Mouse (Mus musculus) kidney, postnatal 14 days (tissue): Measurements from ENCODE around the gene Med25.
"Not testable (repeated sequence)": the region's sequence is repeated elsewhere in the genome, so short reads cannot be mapped to it uniquely, and the experiment has no call there.

Experiments used
- DNase-seq: peaks from one replicate; pipeline ENCODE4 v3.0.0; 2022; ENCODE audit warnings: mixed read lengths

Med25 gene

DNA sequence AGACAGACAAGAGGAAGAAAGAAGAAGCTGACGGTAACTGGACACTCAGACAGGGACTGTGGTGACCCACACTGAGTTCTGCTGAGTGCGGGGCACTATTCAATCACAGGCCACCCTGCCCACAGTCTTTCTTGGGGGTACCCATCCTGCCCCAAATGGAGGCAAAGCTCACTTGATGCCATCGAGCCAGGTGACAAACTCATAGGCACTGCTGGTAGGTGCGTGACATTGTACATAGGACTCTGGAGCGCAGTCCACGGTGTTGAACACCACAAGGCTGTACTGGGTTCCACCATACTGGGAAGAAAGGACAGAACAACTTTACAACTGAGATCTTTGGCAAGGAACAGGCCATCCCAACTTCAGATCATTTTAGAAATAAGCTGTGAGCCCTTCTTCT lies 901 bp downstream of the Med25 start:
- peak; percentile 31 for DNase-seq

DNA sequence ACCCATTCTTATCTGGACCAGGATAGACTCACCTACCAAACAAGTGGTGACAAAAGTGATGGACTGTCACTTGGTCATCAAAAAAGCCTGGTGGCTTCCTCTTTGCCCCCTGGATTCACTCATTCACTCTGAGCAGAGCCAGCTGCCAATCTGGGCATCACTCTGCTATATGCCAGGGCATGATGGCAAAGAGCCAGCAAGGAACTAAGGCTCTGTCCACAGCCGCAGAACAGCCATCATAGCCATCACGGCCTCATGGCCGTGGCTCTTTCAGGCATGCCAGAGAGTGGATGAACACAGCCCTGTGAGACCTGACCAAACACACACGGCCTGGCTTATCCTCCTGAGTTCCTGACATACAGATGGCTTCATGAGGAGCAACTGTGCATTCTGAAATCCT lies 1.8 kb downstream of the Med25 start:
- no peak for DNase-seq

DNA sequence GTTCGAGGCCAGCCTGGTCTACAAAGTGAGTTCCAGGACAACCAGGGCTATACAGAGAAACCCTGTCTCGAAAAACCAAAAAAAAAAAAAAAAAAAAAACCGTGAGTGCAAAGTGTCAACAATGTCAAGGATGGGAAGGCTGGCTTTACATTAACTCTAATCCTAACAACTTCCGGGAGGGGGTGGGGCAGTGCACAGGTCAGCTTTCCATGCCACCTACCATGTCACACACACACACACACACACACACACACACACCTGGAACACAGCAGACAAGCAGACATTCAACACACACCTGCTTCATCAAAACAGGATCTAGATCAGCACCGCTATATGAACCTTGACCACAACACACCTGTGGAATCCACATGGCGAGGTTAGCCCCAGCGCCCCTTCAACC lies 2.3 kb downstream of the Med25 start:
- DNase-seq = no peak

DNA sequence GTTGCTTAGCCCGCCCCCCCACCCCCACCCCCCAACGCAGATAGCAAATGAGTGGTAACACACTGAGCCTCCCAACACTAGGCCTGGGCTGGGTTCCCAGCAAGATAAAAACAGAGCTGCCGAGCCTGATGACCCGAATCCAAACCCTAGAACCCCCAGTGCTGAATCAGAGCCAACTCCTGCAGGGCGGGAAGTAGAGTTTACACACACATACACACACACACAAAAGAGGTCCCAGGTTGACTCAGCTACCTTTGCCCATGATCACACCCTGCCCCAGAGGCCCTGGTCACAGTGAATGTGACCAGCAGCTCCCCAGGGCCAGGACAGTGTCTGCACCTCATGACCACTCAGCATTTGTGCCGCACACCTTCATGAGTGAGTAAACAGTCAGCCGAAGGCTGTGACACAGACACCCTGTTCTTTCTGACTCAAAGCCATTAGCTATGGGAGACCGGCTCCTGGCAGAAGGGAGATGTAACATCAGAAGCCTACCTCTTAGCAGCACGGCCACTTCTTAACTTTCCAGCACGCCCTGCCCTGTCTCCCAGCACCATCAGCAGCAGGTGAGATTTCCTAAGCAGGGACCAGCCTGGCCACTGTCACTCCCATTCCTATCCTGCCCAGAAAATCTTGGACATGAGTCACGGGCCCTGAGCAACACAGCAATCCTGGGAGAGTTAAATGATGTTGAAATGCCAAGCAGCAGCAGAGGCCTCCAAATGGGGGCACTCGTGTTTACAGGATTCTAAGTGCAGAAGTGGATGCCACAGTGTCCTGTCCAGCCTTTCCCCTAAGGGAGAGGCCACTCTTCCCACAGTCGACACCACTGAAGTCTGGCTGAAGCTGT lies 4.0 kb downstream of the Med25 start:
- DNase-seq = no peak

DNA sequence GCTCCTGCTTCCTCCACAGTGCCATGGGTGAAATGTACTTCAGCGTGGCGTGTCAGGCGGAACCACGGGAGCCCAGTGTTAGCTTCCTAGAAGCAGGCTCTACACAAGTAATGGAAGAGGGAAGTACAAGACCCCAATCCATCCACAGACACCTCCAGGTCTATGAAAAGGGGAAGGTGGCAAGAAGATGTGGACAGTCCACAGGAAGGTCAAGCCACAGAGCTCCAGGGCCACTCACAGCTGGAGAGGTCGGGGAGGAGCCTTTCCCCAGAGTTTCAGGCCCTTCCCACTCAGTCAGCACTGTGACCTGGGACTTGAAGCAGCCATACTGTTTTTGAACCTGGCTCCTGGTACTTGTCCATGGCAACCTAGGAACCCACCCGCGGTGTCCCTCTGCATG lies 5.5 kb downstream of the Med25 start:
- DNase-seq = no peak

DNA sequence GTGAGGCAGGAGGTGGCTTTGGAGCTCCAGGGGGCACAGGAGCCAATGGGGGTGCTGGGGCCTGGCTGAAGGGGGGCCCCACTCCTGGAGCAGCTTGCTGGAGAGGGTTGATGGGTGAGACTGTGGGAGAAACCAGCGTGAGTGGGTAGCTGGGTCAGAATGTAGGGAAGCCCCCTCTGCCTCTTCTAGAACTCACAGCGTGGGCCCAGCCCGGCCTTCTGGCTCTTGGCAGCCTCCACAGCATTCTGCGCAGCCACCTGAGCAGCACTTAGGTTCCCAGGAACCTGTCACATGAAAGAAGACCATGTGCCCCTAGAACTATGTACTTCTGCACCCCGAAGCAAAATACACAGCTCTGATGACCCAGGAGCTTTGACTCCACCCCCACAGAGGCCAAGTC lies 7.9 kb downstream of the Med25 start:
- no peak for DNase-seq

DNA sequence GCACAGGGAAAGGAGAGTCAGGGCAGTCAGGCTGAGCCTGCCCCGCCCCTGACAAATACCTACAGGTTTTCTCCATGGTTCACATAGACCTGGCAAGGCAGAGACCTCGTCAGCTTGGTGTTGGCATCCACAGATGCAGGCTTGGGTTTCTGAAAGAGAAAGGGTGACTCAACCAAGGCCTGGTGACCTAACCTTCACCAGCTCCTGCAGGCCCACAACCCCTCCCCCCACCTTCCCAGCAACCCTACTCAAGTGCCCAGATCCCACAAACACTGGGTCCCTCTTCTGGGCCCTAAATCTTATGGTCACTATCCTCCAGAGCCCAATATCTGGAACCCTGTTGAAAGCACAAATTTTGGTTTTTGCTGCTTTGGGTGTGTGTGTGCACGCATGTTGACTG lies 9.5 kb downstream of the Med25 start:
- no peak for DNase-seq

DNA sequence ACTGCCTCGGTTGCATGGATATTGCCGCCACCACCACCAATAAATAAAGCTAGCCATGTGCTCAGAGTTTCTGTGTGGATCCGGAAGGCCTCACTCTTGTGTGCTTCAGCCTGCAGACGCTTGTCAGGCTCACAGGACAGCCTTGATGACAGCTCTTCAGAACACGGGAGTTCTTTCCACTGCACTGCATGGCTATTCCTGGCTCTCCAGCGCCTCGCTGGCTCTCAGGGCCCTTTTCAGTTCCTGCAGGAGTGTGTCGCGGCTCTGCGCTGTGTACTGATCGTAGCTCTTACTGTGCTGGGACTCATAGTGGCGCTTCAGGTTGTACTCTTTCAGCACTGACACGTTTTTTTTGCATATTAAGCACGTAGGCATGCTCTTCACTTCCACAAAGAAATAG lies 14.7 kb downstream of the Med25 start:
- DNase-seq = no peak

DNA sequence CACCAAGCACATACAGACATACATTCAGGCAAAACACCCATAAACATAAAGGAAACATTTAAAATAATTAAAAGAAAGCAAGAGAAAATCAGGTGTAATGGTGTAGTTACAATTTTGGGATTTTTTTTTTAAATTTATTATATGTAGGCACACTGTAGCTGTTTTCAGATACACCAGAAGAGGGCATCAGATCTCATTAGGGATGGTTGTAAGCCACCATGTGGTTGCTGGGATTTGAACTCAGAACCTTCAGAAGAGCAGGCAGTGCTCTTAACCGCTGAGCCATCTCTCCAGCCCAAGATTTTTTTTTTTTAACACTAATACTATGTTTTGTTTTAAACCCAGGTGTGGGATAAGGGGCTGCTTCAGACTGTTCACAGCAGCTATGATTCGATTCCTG lies 20.7 kb downstream of the Med25 start:
- DNase-seq = not testable (repeated sequence)

DNA sequence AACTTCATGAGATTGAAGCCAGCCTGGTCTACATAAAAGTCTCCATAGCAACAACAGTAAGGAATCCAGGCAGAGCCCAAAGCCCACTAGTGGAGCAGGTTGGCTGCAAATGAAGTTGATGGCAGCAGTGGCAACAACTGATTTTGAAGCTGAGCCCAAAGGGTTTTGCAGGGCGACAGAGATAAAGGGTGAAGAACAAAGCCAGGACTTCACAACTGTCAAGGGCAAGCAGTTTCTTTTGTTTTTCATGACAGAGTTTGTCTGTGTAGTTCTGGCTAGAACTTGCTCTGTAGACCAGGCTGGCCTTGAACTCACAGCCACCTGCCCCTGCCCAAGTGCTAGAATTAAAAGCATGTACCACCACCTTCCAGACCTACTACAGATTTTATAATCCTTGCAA lies 21.3 kb downstream of the Med25 start:
- DNase-seq = no peak

DNA sequence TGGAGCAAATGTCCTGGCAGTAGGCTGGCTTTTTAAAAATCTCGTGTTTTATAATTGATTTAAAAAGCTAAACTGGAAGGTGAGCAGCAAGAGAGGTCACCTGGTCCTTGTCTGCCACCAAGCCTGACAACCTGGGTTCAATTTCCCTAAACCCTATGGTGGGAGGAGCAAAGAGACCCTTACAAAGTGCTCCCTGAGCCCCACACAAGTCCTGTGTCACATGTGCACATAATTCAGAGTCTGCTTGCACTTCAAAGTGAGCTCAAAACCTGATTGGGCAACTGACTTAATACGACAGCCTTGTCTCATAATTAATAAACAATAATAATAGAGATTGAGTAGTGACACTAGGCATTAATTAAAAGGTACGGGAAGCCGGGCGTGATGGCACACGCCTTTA lies 21.9 kb downstream of the Med25 start:
- no peak for DNase-seq

DNA sequence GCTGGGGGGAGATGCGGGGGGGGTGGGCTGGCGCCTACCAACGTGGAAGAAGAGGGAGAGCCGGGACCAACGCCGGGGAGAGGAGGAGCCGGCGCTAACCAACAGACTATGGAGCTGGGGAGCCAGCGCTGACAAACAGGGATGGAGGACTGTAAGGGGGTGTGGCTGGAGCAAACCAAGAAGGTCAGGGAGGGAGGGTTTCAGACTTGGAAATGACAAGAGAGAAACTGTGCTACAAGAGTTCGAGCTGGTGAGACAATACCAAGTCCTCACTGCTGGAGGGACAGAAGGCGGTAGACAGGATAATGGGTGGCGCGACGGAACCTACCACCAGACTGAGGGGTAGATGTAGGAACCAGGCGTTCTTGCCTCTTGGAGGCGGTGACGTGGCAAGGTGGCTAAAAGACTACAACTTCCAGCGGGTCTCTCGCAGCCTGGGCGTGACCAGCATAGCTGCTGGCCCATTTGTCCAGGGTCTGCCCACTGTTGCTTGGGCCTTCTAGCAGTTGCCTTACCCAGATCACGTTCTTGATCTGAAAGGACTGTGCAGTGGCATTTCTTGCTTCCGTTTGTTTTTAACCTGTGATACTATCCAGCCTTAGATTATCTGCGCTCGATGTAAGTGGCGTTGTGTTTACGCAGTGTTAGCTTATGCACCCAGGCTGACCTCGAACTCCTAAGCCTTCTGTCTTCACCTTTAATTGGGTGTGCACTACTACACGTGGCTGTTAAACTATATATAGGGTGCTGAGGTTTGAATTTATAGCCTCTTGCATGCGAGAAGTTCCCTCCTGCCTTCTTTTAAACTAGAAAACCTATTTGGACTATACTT lies 22.6 kb downstream of the Med25 start, which contains the start of gene Ptov1:
TSS of gene Ptov1 (minus strand) at position 92 of the 832 bp plus-strand sequence.
- peak; percentile 95 for DNase-seq

DNA sequence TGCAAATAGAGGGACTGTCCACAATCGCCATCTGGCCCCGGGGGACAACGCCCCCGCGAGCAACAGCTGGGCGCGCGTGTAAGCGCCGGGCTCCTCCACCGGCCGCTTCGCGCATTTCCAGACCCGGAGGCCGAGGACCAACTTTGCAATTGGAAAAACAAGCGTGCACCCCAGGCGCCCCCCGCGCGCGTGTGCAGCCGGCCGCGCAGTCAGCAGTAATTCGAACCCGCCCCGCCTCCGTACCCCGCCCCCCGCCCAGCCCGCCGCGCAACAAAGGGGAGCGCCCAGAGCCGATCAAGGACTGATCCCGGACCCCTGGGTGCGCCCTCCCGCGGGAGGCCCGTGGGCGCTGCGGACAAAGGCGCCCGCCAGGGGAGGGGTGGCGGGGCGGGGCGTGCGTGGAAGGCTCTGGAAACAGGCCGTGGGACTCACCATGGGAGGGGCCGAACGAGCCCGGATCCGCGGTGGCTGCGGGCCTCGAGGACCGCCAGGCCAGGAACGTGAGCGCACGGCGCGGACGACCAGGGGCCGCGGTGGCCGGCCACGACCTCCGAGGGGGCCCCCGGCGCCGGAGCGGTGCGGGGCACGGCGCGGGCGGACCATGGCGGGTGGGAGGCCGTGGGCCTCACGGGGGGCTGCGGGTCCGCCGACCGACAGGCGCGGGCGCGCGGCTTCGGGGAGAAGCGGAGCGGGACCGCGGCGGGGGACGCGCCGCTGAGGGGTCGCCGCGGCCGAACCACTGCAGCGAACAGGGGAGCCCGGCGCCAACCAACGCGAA lies 23.4 kb downstream of the Med25 start:
- DNase-seq = peak; percentile 85

DNA sequence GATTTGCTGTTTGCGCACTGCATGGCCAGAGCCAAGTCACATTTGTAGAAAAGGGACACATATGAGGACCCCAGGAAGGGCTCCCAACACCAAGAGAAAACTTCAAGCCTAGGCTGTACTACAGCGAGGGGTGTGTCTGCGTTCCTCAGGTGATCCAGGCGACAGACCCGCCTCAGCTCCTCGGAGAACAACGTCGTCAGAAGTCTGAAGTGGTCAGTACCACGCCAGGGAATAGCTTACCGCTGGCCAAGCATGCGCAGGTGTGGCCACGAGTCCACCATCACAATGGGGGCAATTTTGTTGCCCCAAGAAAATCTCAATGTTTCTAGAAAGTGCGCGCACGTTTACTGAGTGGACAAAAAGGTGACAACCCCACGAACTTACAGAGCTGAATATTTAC lies 24.0 kb downstream of the Med25 start:
- peak; percentile 50 for DNase-seq

DNA sequence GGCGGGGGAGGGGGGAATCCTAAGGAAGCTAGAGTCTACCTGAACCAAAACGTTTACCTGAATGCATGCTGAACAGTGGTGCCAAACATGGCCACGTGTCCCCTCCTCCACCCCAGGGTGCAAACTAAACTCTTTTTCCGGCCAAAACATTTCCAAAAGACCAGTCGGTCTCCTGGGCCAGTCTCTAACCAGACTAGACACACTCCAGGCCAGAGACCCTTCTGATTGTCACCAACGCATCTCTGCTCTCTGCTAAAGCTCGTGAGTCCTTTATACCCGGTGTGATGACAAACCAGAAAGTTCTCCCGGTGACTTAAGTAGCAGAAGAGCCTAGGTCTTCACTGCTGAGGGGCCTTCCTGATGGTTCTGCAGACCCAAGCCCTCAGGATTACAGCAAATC lies 24.7 kb downstream of the Med25 start:
- DNase-seq = no peak

DNA sequence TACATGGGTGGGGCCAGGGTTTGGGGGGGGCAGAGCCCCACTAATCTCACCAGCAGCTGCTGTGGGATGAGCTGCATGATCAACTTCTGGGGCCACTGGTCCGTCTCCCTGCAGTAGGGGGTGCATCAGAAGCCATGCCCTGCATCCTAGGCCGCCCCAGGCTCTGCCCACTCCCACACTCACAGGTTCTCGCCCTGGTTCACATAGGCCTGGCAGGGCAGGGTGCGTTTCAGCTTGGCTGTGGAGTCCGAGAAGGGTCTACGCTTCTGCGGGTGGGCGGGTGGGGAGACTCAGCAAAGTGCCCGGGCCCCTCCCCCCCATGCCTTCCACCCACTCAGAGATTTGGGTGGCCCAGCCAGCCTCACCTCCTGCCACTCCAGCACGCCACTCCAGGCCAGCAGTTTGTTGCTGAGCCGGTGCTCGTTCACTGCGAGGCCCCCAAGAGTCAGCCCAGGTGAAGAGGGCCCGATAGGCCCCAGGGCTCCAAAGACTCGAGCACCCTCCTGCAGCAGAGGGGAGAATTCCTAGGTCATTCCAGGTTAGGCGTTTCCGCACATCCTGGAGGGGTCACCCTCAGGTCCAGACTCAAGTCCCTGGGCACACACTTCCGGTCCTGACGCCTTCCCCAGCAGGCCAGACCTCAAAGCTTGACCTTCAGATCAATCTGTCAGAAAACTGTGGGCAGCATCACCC lies 25.4 kb downstream of the Med25 start:
- DNase-seq = no peak

DNA sequence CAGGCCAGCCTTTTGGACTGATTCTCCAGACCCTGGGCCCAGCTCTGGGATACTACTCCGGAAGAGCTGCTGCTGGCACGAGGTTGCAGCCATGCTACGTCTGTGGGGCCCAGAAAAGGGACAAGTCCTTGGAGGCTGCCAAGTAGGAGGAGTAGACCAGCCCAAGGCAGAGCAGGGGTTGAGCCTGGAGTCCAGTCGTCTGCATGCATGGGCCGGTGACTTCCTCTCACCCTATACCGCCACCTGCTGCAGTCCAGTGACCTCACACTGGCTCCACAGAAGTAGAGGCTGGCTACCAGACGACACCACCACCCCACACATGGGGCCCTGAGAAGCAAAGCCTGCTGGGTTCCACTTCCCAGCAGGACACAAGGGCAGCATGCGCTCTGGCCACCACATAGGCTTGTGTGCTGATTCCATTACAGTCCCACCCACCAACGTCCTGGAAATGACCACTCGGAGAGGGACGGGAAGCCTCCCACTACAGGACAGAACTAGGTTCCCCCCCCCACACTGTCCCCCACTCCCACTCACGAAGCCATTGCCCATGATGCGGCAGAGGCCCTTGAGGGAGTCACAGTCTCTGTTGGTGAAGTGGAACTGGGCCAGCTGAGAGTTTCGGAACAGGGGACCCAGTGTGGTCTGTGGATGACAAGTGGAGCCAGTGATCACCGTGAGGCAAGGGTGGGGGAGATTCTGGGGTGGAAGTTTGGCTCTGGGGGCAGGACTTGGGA lies 26.1 kb downstream of the Med25 start:
- DNase-seq = peak; percentile 77

DNA sequence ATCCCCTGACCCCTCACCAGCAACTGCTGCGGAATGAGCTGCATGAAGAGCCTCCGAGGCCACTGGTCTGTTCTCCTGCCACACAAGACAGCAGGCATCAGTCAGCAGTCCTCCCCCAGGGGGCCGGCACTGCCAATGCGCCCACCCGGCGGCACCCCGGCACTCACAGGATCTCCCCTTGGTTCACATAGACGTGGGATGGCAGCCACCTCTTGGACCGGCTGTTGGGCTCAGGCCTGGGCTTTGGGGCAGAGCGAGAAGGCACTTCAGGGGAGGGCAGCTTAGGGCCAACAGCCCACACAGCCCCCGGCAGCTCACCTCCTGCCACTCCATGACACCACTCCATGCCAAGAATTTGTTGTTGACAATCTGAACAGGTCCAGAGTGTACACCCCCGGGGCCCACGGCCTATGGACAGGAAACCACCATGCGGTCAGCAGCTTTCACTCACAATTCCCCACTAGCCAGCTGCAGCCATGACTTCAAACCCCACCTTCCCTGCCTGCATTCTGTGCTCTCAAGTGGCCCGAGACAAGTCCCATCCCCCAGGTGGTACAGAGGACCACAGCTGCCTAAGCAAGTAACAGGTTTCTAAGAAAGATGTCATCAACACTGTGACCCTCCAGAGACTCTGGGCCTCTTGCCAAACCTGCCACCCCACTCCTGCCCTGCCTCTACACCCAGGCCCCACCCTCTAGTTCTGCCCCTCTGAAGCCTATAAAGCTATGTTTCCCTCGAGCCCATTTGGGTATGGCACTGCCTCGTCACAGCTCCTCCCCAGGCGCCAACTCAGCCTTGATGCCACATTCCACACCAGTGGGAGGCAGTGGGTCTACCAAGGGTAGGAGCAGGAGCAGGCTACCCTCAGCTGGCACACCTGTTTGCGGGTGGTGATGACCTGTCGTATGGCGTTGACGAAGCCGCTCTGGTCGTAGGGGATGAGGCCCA lies 27.6 kb downstream of the Med25 start:
- DNase-seq = no peak

DNA sequence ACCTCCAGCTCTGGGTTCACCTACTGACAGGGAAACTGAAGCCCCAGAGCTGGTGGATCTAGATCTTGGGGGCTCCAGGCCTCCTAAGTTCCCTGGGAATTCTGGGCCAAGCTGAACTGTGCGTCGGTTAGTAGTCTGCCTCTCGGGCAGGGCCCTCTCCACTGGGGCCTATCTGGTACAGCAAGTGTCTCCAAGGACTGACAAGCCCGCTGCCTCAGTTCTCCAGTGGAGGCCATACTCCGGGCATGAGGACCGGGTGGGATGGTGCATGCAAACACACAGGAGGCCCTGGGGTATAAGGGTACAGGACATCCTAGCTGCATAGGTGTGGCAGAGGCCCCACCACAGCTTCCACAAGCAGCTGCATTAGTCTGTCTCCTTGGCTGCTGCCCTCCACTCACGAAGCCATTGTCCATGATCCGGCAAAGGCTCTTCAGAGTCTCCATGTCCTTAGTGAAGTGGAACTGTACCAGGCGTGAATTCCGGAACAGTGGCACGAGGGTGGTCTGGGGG lies 28.5 kb downstream of the Med25 start:
- DNase-seq = no peak

DNA sequence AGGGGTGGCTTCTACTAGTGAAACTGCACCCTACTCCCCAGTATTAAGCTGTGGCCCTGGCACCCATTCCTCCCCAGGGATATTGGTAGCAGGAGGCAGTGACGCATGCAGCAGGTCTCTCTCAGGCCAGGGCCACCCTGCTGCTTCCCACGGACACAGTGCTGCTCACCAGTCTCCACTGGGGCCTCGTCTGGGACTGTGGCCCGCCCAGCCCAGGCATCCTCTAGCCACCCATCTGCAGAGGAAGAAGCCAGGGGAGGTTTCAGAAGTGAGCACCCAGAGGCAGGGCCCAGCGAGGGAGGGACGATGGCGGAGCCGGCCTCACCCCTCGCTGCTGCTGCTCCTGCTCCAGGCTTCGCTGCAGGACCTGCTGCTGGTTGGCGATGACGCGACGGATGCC lies 29.3 kb downstream of the Med25 start:
- no peak for DNase-seq

DNA sequence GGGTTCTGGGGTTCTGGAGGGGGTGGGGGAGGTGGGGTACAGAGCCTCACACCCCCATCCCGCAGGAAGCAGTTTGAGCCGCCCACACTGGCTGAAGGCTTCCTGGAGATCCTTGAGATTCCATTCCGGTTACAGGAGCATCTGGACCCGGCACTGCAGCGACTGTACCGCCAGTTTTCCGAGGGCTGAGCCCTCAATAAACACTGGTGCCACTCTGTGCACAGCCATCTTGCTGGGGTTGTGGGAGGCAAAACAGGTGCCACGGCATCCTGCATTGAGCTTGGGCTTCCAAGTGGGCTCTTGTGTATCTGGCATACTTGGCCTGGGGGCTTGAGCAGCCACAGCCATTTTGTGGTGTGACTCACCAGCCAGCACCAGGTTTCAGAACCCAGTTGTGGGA lies 30.1 kb downstream of the Med25 start:
- DNase-seq = no peak
